In the genomic region with DNA sequence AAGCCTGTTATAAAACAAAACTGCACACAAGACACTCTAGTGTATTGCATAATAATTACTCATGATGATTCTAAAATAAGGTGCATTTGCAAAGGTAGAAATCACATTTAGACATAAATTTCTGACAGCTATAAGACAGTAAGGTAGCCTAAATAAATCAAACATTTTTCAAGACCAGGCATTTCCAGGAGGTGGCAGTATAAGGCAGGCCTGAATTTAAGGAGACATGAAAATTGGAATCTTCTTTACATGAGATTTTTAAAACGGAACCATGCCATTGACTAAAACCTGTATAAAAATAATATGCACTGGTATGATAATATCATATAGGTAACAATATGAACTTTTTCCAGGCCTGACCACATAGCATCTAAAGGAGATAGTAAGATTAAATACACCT, we compare ENCODE assay signal across 12 mouse cellular contexts.
DNase-seq lines count a peak whose midpoint lies in the region; ATAC-seq and TF ChIP-seq lines count a peak whose summit lies in the region.
"Had no signal": no experiment of that assay in that cellular context is flagged by ENCODE, and none has a peak within 500 bp of the region (broad histone marks: within the 10 kb centered on the region; RNA-seq: fewer than 3 reads in every experiment).

No protein-coding gene starts in this region.

- TF ChIP-seq CTCF in heart, postnatal 0 days (IDR thresholded peaks at IDR 0.05; ENCODE audit: low read depth): peak; percentile 39
- peak; percentile 32 for TF ChIP-seq CTCF in Patski (IDR thresholded peaks at IDR 0.05)

- H3K27me3 ChIP-seq in heart, postnatal 0 days (ENCODE audit: control insufficient read depth, insufficient read depth, low read length): no peaks in the 10 kb centered on the region
- H3K27me3 ChIP-seq in Patski: peaks cover 36% of the 10 kb centered on the region
- H3K27me3 ChIP-seq: embryonic facial prominence, embryonic 13.5 days; heart, embryonic 15.5 days; limb, embryonic 12.5 days; stomach, embryonic 15.5 days had no signal

- no peak overlapping the region for H3K27ac ChIP-seq in heart, postnatal 0 days (ENCODE audit: low read depth)
- H3K27ac ChIP-seq: embryonic facial prominence, embryonic 13.5 days; heart, embryonic 15.5 days; limb, embryonic 12.5 days; stomach, embryonic 15.5 days had no signal

- in situ Hi-C loops in Patski (cut with MboI; ENCODE audit: low pct_unique_long_range_greater_than_20kb): no loop called here

- H3K9ac ChIP-seq in heart, postnatal 0 days (replicated peaks; ENCODE audit: low read depth, low read length): no peak overlapping the region
- H3K9ac ChIP-seq: embryonic facial prominence, embryonic 13.5 days; heart, embryonic 15.5 days; limb, embryonic 12.5 days; stomach, embryonic 15.5 days had no signal

- no peak for ATAC-seq in heart, postnatal 0 days (ENCODE audit: insufficient read depth, low read depth)
- ATAC-seq in Patski: no peak

- no peak for DNase-seq in heart, postnatal 0 days (ENCODE audit: low spot score)
- no peak for DNase-seq in heart, adult 9 months (ENCODE audit: low spot score in 2 of 2)
- peak; percentile 8 for DNase-seq in lung, postnatal 36 days
- DNase-seq in lung, postnatal 4 days: no peak
- DNase-seq in Patski (ENCODE audit: low read depth, low spot score): no peak
- DNase-seq in retina, postnatal 1 day: peak; percentile 4
- DNase-seq in adrenal gland, adult (ENCODE audit: inconsistent age in 2 of 2, low spot score in 1 of 2): no peak
- DNase-seq in heart, adult 18-20 months: no peak

- 33% methylated on average over 1 of the region's 1 CpGs for WGBS in heart, postnatal 0 days

- POLR2A ChIA-PET in Patski (lab: Charles Lee): no interaction called here

- no peak for TF ChIP-seq EP300 in heart, postnatal 0 days (IDR thresholded peaks at IDR 0.05; ENCODE audit: low read depth)

- no peaks in the 10 kb centered on the region for H3K4me1 ChIP-seq in heart, postnatal 0 days (ENCODE audit: control insufficient read depth, insufficient read depth)
- H3K4me1 ChIP-seq: embryonic facial prominence, embryonic 13.5 days; heart, embryonic 15.5 days; limb, embryonic 12.5 days; stomach, embryonic 15.5 days had no signal

- no peaks in the 10 kb centered on the region for H3K36me3 ChIP-seq in heart, postnatal 0 days (replicated peaks; ENCODE audit: control insufficient read depth, insufficient read depth, low read length)
- H3K36me3 ChIP-seq: embryonic facial prominence, embryonic 13.5 days; heart, embryonic 15.5 days; limb, embryonic 12.5 days; stomach, embryonic 15.5 days had no signal

- H3K4me2 ChIP-seq in heart, postnatal 0 days (ENCODE audit: low read depth, low read length): no peak overlapping the region
- H3K4me2 ChIP-seq: embryonic facial prominence, embryonic 13.5 days; heart, embryonic 15.5 days; limb, embryonic 12.5 days; stomach, embryonic 15.5 days had no signal

- CTCF ChIA-PET in Patski (lab: Charles Lee): no interaction called here

- no peak overlapping the region for H3K4me3 ChIP-seq in heart, postnatal 0 days (ENCODE audit: low read depth, low read length)
- H3K4me3 ChIP-seq: embryonic facial prominence, embryonic 13.5 days; heart, embryonic 15.5 days; limb, embryonic 12.5 days; stomach, embryonic 15.5 days had no signal

- no peaks in the 10 kb centered on the region for H3K9me3 ChIP-seq in heart, postnatal 0 days (replicated peaks; ENCODE audit: control insufficient read depth, low read length)
- H3K9me3 ChIP-seq: embryonic facial prominence, embryonic 13.5 days; heart, embryonic 15.5 days; limb, embryonic 12.5 days; stomach, embryonic 15.5 days had no signal

Comparison
In these comparisons a context has a peak if more than half of its experiments do, and no peak if none do; other contexts are left out.
1. DNase-seq: peak in lung, postnatal 36 days (single experiment) and retina, postnatal 1 day (single experiment); none in heart, postnatal 0 days (single experiment), heart, adult 9 months (0 of 2), lung, postnatal 4 days (0 of 2), Patski (single experiment), adrenal gland, adult (0 of 2) and heart, adult 18-20 months (0 of 2).